Mouse (Mus musculus) C2C12 (cell line): ENCODE measurements around the gene Olfr1168.
"Not testable (repeated sequence)": the region's sequence is repeated elsewhere in the genome, so short reads cannot be mapped to it uniquely, and the experiment has no call there.

Experiments used
- CEBPB ChIP-seq: IDR thresholded peaks from one replicate; pipeline ENCODE4 v1.6.1; 2011; ENCODE audit warnings: low read depth, mild to moderate bottlenecking, control low read depth, moderate library complexity
- CTCF ChIP-seq: IDR thresholded peaks from one replicate; pipeline ENCODE4 v1.5.1; 2011; ENCODE audit not compliant: control insufficient read depth, insufficient read depth, insufficient read length
- FOSL1 ChIP-seq: IDR thresholded peaks from one replicate; pipeline ENCODE4 v1.8.0; 2011; ENCODE audit warnings: mild to moderate bottlenecking, low read length; ENCODE audit not compliant: poor library complexity, insufficient read depth, severe bottlenecking
- MAX ChIP-seq: IDR thresholded peaks from one replicate; pipeline ENCODE4 v1.6.1; 2011; ENCODE audit warnings: mild to moderate bottlenecking, control low read depth
- MYOD1 ChIP-seq: IDR thresholded peaks from one replicate; pipeline ENCODE4 v1.6.1; 2011; ENCODE audit warnings: low read depth; ENCODE audit not compliant: control insufficient read depth, insufficient read length
- MYOG ChIP-seq: IDR thresholded peaks from one replicate; pipeline ENCODE4 v1.6.1; 2011; ENCODE audit not compliant: control insufficient read depth, insufficient read length; ENCODE audit errors: extremely low read depth
- USF1 ChIP-seq: IDR thresholded peaks from one replicate; pipeline ENCODE4 v1.6.1; 2011; ENCODE audit warnings: low read depth, mild to moderate bottlenecking, control low read depth, moderate library complexity

- TF ChIP-seq CTCF, MAX, USF1, MYOD1, CEBPB, MYOG, FOSL1: not testable (repeated sequence)
These were observed 26.6 kb upstream of the Olfr1168 start, which contains the start of gene Olfr1167 for GRCm38 (mm10) chr2:88155093-88155492.
